Mouse (Mus musculus) cerebellum, adult 2 months (tissue): ENCODE data around the gene Pde6b. TPM values are rescaled to one million over a fixed set of nuclear protein-coding genes. Genes with fewer than 3 reads are reported as not detected.

ENCODE experiments used
- DNase-seq, 2 experiments: peaks; one replicate each; pipeline ENCODE4 v3.0.0; 2021
- H3K27ac ChIP-seq: fragments of 200-500 bp; 2 replicates; pipeline ENCODE4 v1.5.1; 2012; ENCODE audit warnings: low read length, control low read depth, inconsistent platforms; ENCODE audit not compliant: insufficient read depth
- H3K27me3 ChIP-seq: fragments of 200-500 bp; 2 replicates; pipeline ENCODE4 v1.6.1; 2012; ENCODE audit warnings: inconsistent platforms, mild to moderate bottlenecking, low read length, moderate library complexity; ENCODE audit not compliant: control insufficient read depth, insufficient read depth
- H3K4me1 ChIP-seq: fragments of 200-500 bp; 2 replicates; pipeline ENCODE4 v1.6.1; 2011; ENCODE audit warnings: low read length; ENCODE audit not compliant: control insufficient read depth, insufficient read depth
- H3K4me3 ChIP-seq: fragments of 200-500 bp; replicated peaks from 2 replicates; pipeline ENCODE3; 2011; ENCODE audit warnings: mild to moderate bottlenecking, low read depth, low read length, control low read depth; ENCODE audit not compliant: insufficient read depth
- CTCF ChIP-seq: fragments of 200-500 bp; IDR thresholded peaks from 2 replicates; pipeline ENCODE4 v1.5.1; 2011; ENCODE audit warnings: low read depth, mild to moderate bottlenecking, control low read depth, low read length, moderate library complexity, borderline replicate concordance; ENCODE audit not compliant: insufficient read depth
- POLR2A ChIP-seq: fragments of 200-500 bp; IDR thresholded peaks from 2 replicates; pipeline ENCODE4 v1.6.1; 2011; ENCODE audit warnings: low read length, control low read depth, borderline replicate concordance; ENCODE audit not compliant: insufficient read depth
- WGBS: fragments of 180-500 bp; shearing (Covaris S2); methylation state at CpG from one replicate; pipeline ENCODE4 v1.1.7; 2018; 5-methylcytosine and 5-hydroxymethylcytosine counted together
- polyA plus RNA-seq: library from polyadenylated mRNA; depleted of rRNA; stranded (reverse); fragments of >200 nt; gene quantifications from 2 replicates; pipeline ENCODE4 v1.2.3, GENCODE M21; 2012

The Pde6b gene
- polyA plus RNA-seq, 1 experiment, result 0.38 TPM

GRCm38 (mm10) chr5:108414711-108415110, 26.5 kb downstream of the Pde6b start:
- Histone ChIP-seq H3K4me3 (no peak overlapping the region), H3K4me1 (no peaks in the 10 kb centered on the region), H3K27me3 (no peaks in the 10 kb centered on the region), H3K27ac (no peak overlapping the region)
- no peak for TF ChIP-seq POLR2A
- no peak for TF ChIP-seq CTCF
- WGBS, result 76% methylated on average over 2 of the region's 2 CpGs
- no peak for DNase-seq

DNA sequence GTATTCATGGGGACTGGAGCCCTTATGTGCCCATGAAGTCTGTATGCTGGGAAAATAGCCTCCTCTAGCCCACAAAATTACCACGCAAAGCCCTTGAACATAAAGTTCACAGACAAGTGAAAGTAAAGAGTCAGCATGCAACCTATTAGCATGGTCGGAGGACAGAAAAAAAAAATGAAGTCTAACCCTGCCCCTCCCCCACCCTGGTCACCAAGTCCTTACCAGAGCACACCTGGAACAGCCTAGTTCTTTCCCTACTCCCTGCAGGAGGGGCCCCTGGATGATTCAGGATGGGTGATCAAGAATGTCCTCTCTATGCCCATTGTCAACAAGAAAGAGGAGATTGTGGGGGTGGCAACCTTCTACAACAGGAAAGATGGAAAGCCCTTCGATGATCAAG, 34.5 kb downstream of the Pde6b start:
- 78% methylated on average over 3 of the region's 3 CpGs for WGBS
- no peaks in the 10 kb centered on the region for H3K4me1 ChIP-seq
- no peak overlapping the region for H3K4me3 ChIP-seq
- no peak for TF ChIP-seq POLR2A
- no peak for TF ChIP-seq CTCF
- DNase-seq, result no peak
- H3K27ac ChIP-seq, result no peak overlapping the region
- no peaks in the 10 kb centered on the region for H3K27me3 ChIP-seq

DNA sequence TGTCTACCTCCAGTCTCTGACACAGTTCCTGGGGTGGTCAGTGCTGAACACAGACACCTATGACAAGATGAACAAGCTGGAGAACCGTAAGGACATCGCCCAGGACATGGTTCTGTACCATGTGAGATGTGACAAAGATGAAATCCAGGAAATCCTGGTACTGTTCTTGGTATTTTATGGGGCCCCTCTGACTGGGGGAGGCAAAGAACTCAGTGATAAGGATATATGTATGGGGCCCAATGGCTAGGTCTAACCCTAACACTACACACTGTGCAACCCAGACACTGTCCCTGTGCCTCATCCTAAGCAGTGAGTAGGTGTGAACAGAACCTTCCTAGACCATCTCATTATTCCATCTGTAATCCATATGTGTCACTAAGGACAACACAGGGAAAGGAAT, 35.2 kb downstream of the Pde6b start:
- no peaks in the 10 kb centered on the region for H3K4me1 ChIP-seq
- H3K4me3 ChIP-seq, result no peak overlapping the region
- no peaks in the 10 kb centered on the region for H3K27me3 ChIP-seq
- H3K27ac ChIP-seq, result no peak overlapping the region
- WGBS, result 65% methylated on average over 2 of the region's 2 CpGs
- DNase-seq, result no peak
- TF ChIP-seq POLR2A (no peak), CTCF (no peak)

DNA sequence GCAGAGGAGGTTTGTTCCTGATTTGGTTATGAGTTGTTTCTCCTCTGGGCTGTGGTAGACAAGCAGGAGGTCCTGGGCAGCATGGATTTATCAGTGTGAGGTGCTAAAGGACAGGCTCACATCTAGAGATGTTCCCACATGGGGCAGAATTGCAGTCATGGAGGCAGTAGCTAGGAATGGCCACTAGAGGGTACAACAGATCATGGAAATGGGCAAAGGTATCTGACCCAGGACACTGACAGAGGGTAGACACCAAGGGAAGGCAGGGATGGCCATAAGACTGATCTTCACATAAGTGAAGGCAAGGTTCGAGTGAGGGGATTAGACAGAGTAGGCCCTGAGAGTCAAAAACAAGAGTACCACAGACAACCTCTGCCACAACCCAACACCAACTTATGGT, 39.0 kb downstream of the Pde6b start:
- Histone ChIP-seq H3K4me3 (no peak overlapping the region), H3K27ac (no peak overlapping the region), H3K4me1 (no peaks in the 10 kb centered on the region), H3K27me3 (no peaks in the 10 kb centered on the region)
- WGBS, result 44% methylated on average over 1 of the region's 1 CpGs
- TF ChIP-seq POLR2A (no peak), CTCF (peak; percentile 92)
- peak; percentile 66 to 69 for DNase-seq

DNA sequence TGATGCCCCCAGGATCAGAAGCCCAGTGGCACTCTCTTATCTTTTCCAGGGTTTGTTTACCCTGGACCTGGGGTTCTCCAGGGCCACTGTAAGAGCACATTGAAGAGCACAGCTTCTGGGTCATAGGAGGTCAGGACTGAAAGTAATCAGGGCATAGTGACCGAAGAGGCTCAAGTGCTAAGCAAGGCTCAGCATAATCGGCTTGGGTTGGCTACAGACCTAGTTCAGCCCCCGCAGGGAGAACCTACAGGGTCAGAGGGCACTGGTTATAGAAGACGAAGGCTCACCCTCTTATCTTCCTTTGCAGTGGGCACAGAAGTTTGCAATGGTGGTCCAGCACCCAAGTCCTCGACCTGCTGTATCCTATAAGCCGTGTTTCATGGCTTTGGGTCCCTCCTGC, 43.0 kb downstream of the Pde6b start:
- Histone ChIP-seq H3K27me3 (no peaks in the 10 kb centered on the region), H3K4me3 (no peak overlapping the region), H3K4me1 (peaks cover 3% of the 10 kb centered on the region; the same call in 1 of the 2 replicates), H3K27ac (no peak overlapping the region)
- TF ChIP-seq CTCF (no peak), POLR2A (no peak)
- DNase-seq, result no peak
- 92% methylated on average over 6 of the region's 6 CpGs for WGBS

DNA sequence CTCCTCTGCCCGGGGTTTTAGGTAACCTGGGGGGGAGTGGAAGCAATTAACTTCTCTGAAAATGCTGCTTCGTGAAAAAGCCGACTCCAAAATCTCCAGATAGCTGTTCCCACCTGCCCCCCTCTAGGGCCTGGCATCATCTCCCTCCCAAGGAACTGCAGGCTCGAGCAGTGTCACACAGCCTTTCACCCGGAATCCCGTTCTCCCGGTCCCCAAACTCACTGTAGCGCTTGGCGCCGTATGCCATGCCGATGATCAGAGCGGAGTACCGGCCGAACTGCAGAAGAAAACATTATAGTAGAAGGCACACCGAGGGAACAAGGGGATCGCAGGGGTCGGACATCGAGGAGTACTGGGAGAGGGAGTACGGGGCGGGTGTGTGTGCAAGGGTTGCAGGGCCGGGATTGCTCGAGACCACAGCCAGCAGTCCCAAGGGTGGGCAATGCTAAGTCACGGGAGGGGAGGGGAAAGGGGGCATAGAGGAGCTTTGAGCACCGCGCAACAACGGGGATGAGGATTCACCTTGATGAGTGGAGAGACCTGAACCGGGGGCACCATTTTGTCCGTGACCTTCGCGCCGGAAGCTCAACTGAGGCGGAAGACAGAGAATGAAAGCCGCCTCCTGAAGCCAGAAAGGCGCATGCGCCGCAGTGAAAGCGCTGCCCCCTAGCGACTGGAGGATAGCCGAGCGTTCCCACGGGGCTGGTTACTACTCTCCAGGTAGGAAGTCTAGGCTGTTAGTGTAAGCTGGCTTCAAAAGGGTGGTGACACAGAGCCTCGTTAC, 45.8 kb downstream of the Pde6b start, which contains the start of gene Atp5k:
Gene Atp5k (minus strand): TSS at position 645 of the 784 bp plus-strand sequence.
- peak; percentile 94 to 96 for DNase-seq
- peak within 1 kb of the TSS; percentile 96 for H3K4me3 ChIP-seq
- TF ChIP-seq CTCF (peak; percentile 87), POLR2A (peak; percentile 88)
- H3K4me1 ChIP-seq, result peaks cover 3% of the 10 kb centered on the region; the same call in 1 of the 2 replicates
- peak within 1 kb of the TSS; percentile 65; the same call in 1 of the 2 replicates for H3K27ac ChIP-seq
- no peaks in the 10 kb centered on the region for H3K27me3 ChIP-seq
- WGBS, result under 1% methylated on average over 42 of the region's 42 CpGs

GRCm38 (mm10) chr5:108436101-108436500, 47.9 kb downstream of the Pde6b start:
- H3K4me1 ChIP-seq, result peaks cover 3% of the 10 kb centered on the region; the same call in 1 of the 2 replicates
- no peaks in the 10 kb centered on the region; the same call in 1 of the 2 replicates for H3K27me3 ChIP-seq
- H3K4me3 ChIP-seq, result no peak overlapping the region
- TF ChIP-seq CTCF, result no peak
- no peak for TF ChIP-seq POLR2A
- 63% methylated on average over 2 of the region's 2 CpGs for WGBS
- no peak for DNase-seq
- no peak overlapping the region for H3K27ac ChIP-seq

- Histone ChIP-seq H3K27ac (no peak overlapping the region), H3K27me3 (no peaks in the 10 kb centered on the region), H3K4me1 (0 out of 2 replicates have a peak, but pooled peaks cover 3% of the 10 kb centered on the region), H3K4me3 (no peak overlapping the region)
- 89% methylated on average over 3 of the region's 3 CpGs for WGBS
- DNase-seq, result no peak
- TF ChIP-seq POLR2A, result no peak
- TF ChIP-seq CTCF, result no peak
These were observed 58.8 kb downstream of the Pde6b start for GRCm38 (mm10) chr5:108446973-108447372.
